Mouse (Mus musculus) CD8-positive naive resting alpha-beta T cell, adult 2 months (primary cell): ENCODE data around the gene Tnfsf12.

Experiments
- DNase-seq, 2 experiments: peaks; one replicate each; pipeline ENCODE4 v3.0.0; 2022; ENCODE audit warnings: low read depth in 2 of 2, low spot score in 2 of 2

Tnfsf12 gene

GRCm38 (mm10) chr11:69681314-69682208, 14.1 kb downstream of the Tnfsf12 start, which contains the start of gene Senp3:
Gene Senp3 (minus strand): TSS chr11:69682084.
- peak; percentile 93 to 94 for DNase-seq

GRCm38 (mm10) chr11:69680136-69680855, 15.4 kb downstream of the Tnfsf12 start:
- DNase-seq: no peak

- no peak for DNase-seq
Observed at GRCm38 (mm10) chr11:69679144-69679543, 16.5 kb downstream of the Tnfsf12 start.

GRCm38 (mm10) chr11:69672211-69672706, 23.4 kb downstream of the Tnfsf12 start, which contains the start of gene Eif4a1:
Gene Eif4a1 (minus strand): TSS chr11:69672423.
- peak; percentile 98 for DNase-seq

GRCm38 (mm10) chr11:69671726-69672124, 23.9 kb downstream of the Tnfsf12 start:
- no peak for DNase-seq

- peak; percentile 94 to 95 for DNase-seq
Observed at GRCm38 (mm10) chr11:69670786-69671725, 24.6 kb downstream of the Tnfsf12 start.

- DNase-seq: no peak
Observed at GRCm38 (mm10) chr11:69666665-69667005, 29.0 kb downstream of the Tnfsf12 start.

- peak in 1 of 2 experiments; percentile 32 for DNase-seq
Observed at GRCm38 (mm10) chr11:69665961-69666664, 29.5 kb downstream of the Tnfsf12 start, which contains the start of gene Cd68. Gene Cd68 (minus strand): TSS chr11:69666153.

GRCm38 (mm10) chr11:69665457-69665960, 30.1 kb downstream of the Tnfsf12 start:
- no peak for DNase-seq

GRCm38 (mm10) chr11:69664841-69665240, 30.8 kb downstream of the Tnfsf12 start:
- no peak for DNase-seq

GRCm38 (mm10) chr11:69663795-69664194, 31.9 kb downstream of the Tnfsf12 start:
- no peak for DNase-seq

- no peak for DNase-seq
Observed at GRCm38 (mm10) chr11:69662967-69663671, 32.5 kb downstream of the Tnfsf12 start.

GRCm38 (mm10) chr11:69662213-69662966, 33.3 kb downstream of the Tnfsf12 start, which contains the start of gene Mpdu1:
Gene Mpdu1 (minus strand): TSS chr11:69662642.
- peak; percentile 91 for DNase-seq

GRCm38 (mm10) chr11:69661221-69661881, 34.3 kb downstream of the Tnfsf12 start:
- no peak for DNase-seq

GRCm38 (mm10) chr11:69657462-69657881, 38.2 kb downstream of the Tnfsf12 start:
- DNase-seq: no peak

GRCm38 (mm10) chr11:69656617-69657461, 38.8 kb downstream of the Tnfsf12 start:
- peak in 1 of 2 experiments; percentile 65 for DNase-seq

- DNase-seq: no peak
Observed at GRCm38 (mm10) chr11:69656065-69656455, 39.6 kb downstream of the Tnfsf12 start.
